Mouse (Mus musculus) mature B cell (primary cell): ENCODE results near the gene Rtn3.

ENCODE experiments used
- in situ Hi-C: fragments of 300-500 bp; cut with MboI; formaldehyde crosslinking; loops from 2 replicates; pipeline ENCODE4 v1.14.3; 2019

Rtn3 gene

GRCm38 (mm10) chr19:7382248-7382902 is 100.7 kb downstream of the Rtn3 start:
- in situ Hi-C loops, result no loop called here

- in situ Hi-C loops, result no loop called here
These were observed 101.2 kb downstream of the Rtn3 start for GRCm38 (mm10) chr19:7381906-7382247.

DNA sequence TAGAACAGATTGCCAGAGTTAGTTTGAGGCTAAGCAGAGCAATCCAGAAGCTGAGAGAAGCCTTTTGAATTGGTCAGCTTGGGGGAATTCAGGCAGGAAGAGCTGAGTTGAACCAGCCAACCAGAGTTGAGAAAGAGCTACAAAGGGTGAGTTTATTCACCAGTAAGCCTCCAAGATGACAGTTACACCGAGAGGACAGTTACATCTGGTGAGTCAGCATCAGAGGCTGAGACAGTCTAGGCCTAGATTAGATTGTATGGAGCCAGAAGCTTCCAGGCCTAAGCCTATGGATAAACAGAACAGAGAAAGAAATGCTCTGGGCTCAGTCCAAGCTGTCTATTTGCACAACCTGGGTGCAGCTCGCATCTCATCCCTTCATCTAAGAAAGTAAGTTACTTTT is 105.4 kb downstream of the Rtn3 start:
- in situ Hi-C loops, result no loop called here
